Mouse (Mus musculus) frontal cortex, adult (tissue): ENCODE results near the gene Mgat4d.
A peak's percentile ranks its signal among the peaks of the same experiment; 100 is the strongest.
"Not testable (repeated sequence)": the region's sequence is repeated elsewhere in the genome, so short reads cannot be mapped to it uniquely, and the experiment has no call there.

Source experiments
- ATAC-seq: cut with Nextera tagmentation; 2 replicates; pipeline ENCODE4 v1.9.2; 2017; ENCODE audit warnings: mild to moderate bottlenecking, moderate library complexity, mixed read lengths; ENCODE audit not compliant: low TSS enrichment

The Mgat4d gene

DNA sequence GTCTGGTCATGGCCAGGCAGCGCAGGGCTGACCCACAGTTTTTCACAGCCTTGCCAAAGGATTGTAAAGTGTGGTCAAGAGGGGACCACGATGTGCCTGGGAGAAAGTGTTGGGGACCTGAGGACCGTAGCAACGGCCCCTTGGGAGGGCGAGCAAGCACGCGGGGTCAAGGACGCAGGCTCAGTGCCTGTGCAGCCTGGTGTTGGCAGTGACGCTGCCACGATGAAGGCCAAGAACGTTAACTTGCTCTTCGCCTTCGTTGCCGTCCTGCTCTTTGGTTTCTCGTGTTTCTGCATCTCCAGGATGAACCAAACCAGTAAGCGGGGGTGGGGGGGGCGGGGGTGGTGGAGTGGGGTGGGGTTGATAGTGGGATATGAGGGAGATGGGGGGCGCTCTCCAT, at the start of gene Mgat4d:
Gene Mgat4d (plus strand): TSS at position 209 of the 400 bp plus-strand sequence.
- no peak for ATAC-seq

DNA sequence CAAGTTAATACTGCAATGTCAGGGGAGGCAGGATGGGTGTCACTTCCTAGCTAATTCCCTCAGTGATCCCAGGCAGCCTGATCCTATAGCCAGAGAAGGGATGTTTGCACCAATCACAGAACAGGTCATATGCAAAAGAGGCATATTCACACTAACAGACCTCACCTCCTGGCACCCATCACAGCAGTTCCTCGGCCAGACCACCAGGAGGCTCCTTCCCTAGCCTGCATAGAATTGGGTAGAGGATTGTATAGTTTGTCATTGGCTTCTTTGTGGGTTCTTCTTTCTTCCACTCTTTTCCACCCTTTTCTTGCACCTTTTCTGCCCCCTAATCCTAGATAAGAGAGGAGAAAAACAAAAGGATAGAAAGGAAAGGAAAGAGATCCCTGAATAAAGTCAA, 48.1 kb upstream of the Mgat4d start:
- no peak for ATAC-seq

DNA sequence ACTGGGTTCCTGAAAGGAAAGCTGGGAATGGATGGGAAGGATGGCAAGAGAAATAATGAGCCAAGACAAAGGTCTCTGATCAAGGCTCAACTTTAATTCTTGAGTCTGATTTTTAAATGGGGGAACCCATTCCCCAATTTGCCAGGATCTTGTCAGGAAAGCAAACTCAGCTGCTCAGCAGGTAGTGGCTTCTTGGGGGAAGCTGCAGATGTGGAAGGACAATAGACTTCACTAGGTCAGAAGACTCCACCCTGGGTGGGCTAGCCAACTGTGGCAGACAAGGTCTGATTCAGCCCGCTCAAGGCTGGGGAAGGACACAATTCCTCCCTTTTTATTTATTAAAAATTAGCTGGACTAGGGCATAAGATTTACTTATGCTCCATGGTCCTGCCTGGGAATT, 43.3 kb upstream of the Mgat4d start:
- no peak for ATAC-seq

DNA sequence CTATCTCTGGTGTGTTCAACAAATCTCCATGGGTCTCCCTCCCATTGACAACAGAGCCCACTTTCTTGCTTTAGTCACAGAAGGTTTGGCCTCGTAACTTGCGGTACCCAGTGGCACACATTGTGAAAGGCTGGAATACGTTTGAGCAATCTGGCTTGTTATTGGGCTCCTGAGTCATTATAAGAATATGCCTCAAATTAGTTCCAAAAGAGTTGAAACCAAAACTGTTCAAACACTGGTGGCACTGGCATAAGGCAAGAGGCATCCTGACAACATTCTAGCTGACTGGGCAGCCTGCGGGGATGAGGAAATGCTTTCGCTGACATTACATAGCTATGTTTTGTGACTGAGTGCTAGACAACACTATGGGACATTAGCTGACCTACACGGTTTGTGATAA, 38.4 kb upstream of the Mgat4d start:
- no peak for ATAC-seq

DNA sequence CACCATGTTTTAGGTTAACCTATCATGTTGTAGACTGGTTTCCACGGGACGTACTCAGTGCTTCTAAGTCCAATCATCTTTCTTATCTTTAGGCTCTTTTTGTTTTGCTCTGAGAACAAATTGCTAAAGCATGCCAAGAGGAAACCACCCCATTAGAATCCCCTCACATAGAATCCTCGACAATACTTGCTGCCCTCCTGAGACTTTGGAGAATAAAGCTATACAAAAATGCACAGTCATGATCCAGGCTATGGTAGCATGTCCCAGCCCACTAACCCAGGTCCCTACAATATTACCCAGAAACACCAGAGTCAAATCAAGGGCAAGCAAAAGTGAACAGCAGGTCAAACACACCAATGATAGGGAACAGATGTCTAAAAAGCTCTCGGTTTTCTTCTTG, 33.2 kb upstream of the Mgat4d start:
- ATAC-seq = not testable (repeated sequence)

DNA sequence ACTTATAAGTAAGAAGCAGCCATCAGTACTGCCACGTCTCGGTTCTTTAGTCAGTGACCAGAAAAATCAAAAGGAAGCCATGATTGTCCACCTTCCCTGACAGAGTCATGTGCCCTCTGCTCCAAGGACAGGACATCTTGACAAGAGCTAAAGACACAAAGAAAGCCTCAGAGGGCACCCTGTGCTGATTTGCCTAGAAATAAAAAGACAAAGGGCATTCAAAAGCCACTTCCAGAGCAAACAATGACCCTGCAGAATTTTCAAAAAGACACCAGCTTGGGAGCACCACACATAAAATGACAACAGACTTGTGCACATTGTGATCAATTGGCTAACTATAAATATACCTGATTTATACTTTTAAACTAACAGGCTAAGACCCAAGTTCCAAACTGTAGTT, 32.6 kb upstream of the Mgat4d start:
- no peak for ATAC-seq

DNA sequence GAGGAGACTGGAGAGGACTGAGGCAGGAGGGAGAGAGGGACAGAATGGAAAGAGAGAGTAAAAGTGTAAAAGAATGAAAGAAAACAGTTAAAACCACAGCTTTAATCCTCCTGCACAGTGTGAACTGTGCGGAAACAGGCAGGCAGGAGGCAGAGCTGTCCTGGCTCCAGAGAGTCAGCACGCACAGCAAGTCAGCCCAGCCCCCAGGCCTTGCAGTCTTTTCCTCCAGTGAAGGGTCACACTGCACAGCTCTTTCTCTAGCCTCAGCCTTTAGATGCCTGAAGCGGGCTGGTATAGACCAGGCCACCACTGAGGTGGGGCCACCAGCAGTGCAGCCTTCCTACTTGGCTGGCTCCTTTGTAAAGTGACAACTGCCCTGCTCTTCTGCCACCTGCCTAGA, 27.7 kb upstream of the Mgat4d start:
- no peak for ATAC-seq

DNA sequence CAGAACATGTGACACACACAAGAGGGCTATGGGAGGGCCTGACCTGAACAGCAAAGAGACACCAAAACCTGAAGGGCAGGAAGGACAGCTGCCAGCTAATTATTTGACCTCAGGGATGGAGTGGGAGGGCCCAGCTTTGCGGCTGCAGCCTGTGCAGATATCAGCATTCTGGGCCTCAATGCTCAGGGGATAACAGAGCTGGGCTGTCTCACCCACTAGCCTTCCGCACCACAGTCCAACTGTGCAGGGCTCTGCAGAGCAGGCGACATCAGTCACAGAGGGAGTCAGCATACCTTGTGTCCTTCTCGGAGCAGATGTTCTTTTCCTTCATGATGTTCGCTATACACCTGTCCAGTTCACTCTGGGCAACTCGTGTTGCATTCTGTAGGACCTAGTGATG, 25.9 kb upstream of the Mgat4d start:
- no peak for ATAC-seq

DNA sequence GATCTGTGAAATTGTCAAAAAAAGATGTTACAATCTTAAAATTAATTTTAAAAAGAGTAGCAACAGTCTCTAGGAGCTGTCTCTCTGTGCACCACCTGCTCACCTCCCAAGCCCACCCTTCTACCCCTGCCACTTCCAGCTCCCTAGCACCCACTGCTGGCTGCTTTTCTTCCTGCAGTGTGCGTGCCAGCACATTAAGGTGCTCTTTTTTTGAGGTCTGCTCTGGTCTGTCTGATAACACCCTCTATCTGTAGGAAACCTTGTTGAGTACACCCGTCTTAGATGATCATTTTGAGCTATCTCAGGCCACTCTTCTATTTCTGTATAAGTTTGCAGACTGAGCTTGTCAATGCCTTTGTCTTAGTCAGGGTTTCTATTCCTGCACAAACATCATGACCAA, 25.2 kb upstream of the Mgat4d start:
- ATAC-seq = no peak

DNA sequence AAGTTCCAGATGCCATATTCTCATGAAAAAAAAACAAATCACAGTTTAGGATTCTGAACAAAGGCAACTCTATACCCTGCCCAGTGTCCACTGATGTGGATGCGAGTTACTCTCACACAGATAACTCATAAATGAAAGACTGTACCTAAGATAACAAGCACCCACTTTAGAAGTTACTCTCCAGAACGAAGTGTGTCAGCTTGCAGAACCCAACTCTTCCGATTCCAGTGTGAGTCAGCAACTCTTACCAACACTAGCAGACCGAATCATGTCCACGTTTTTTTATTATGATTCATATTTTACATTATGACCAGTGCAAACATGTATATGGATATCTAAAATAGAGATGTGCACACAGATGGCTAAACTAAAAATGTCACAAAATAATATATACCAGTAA, 20.4 kb upstream of the Mgat4d start:
- no peak for ATAC-seq

DNA sequence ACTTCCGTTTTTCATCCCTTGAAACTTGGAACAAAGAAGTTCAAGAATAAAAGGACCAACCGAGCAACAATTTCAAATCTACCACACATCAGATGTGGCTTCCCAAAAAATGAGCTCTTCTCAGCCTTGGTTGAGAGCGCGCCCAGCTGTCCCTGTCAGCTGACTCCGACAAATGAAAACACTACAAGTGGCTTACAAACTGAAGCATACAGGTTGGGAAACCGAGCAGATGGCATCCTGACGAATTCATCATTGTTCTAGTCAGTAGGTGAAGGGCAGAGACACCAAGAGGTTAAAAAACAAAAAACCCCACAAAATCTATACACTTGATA, 16.7 kb upstream of the Mgat4d start:
- peak; percentile 48 for ATAC-seq

DNA sequence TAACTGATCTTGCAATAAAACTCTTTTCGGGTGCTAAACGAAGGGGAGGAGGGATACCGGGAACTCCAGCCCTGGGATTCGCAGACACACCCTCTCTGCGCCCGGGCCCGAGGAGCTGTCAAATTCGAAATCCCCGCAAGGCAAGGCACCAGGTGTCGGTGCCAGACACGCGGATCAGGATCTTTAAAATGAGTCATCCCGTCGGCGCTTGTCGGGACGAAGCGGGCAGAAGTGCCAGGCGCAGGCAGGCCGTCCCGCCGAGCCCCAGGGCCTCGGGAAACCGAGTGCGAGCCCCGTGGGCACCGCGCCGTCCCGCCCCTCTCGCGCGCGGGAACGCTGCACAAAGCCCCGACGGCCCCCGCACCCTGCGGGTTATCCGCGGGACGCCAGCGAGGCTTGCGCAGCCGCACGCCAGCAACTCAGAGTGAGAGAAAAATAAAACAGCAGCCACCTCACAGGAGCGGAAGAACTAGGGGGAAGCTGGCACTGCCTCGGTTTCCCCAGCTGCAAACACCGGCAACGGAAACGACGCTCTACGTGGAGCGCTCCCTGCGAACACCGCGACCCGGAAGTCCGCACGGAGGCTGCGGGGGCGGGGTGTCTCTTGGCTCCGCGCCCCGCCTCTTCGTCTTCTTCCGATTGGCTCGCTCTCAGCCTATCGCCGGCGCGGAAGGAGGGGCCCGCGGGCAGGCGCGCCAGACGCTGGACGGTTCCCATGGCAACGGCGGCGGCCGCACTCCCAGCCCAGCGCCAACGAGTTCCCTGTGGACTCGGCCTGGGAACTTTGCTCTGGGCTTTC, 16.2 kb upstream of the Mgat4d start, which contains the start of gene Elmod2:
Gene Elmod2 (minus strand): TSS at position 588 of the 799 bp plus-strand sequence.
- ATAC-seq = peak; percentile 96

DNA sequence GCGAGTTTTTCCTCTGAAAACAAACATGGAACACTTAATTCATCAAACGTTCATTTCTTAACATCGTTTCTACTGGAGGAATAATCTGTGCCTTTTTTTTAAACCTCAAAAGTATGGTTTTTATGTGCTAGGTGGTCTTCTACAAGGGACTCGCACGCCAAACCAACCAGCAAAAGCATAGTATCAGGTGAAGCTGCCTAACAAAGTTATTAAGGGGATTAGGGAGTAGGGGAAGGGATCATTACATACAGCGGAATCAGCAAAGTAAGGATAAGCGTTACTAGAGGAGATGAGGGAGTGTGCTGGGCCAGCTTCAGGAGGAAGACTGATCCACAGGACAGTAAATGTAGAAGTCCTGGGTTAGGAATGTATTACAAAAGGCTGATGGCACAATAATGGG, 15.4 kb upstream of the Mgat4d start:
- no peak for ATAC-seq

DNA sequence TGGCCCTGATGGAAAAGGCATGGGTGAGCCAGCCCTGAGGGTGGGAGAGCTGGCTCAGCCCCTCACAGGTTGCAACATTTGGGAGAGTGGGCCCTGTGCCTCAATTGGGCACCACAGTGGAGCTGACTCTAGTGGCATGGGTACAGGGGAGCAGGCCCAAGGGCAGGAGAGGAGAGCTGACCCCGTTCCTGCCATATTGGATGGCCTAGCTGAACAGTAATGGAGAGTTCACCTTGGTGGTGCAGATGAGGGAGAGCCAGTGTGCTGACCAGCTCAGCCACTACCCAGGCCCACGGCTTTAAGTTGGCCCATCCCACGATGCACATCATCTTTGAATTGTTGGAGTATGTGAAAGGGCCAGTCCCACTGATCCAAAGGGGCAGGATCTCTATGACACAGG, 6.2 kb upstream of the Mgat4d start:
- ATAC-seq = no peak

DNA sequence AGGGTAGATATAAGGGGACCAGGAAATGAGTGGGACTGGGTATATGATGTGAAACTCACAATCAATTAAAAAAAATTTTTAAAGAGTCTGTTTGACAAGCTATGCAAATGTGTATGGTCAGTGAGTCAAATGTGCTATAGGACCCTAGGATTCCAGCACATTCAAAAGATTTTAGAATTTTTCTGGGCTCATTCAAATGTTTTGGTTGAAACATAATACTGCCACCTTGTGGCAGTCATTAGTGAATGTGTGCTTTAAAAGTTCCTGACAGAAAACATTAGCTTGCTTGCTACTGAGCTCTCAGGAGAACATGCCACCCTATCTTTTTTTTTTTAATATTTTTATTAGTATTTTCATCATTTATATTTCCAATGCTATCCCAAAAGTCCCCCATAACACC, 5.6 kb upstream of the Mgat4d start:
- ATAC-seq = peak; percentile 50

DNA sequence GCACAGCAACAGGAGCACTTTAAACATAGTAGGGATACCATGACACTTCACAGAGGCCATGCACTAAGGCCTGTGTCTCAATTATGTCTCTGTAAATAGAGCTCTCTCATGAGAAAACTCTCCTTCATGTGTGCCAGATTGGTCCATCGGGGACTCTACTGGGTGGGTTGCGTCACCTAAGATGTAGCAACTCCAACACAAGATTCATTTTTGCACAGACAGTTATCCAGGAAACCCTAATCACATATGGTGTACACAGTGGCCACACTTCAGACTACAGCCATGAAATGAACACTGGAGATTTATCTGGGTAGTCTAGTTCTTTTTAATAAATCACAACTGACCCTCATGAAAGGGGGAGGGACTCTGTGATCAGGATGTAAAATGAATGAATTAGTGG, 3.0 kb downstream of the Mgat4d start:
- ATAC-seq = no peak

DNA sequence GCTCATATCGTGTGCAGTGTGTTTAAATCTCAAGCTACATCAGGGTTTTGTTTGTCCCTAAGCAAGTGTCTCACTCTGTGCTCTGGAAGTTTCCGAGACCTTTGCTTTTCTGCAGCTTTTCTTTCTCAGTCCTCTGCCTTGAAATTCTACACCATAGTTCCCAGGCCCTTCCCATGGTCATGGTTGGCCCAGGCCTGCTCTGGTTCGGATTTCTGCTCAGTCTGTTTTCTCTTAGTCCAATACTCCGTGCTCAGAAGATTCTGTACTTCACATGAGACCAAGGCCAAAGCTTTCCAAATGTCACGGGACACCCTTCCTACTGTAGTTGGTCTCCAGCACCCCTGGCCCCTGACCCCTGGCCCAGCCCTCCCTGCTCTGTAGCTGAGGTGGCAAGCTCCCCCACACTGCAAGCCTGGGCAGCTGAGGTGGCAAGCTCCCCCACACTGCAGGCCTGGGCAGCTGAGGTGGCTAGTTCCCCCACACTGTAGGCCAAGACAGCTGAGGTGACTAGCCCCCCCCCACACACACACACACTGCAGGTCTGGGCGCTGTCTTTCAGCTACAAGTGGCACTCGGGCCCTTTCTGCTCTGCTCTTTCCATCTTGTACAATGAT, 15.0 kb downstream of the Mgat4d start:
- no peak for ATAC-seq

DNA sequence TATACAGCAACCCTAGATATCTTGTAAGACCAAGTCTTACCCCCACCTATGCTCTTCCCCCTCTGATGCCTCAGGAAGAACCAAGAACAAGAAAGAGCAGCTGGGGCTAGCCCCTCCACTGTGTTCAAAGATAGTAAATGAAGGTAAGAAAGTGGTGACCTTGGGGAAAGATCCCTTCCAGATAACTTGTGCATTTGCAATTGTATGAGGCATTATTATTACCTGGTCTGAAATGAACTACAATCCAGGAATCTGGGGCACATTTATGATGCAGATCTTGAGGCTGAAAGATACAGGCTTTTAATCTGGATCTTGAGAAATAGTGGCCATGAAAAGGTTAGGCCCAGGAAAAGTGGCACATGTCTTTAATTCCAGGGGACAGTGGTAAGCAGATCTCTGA, 29.0 kb downstream of the Mgat4d start:
- no peak for ATAC-seq

DNA sequence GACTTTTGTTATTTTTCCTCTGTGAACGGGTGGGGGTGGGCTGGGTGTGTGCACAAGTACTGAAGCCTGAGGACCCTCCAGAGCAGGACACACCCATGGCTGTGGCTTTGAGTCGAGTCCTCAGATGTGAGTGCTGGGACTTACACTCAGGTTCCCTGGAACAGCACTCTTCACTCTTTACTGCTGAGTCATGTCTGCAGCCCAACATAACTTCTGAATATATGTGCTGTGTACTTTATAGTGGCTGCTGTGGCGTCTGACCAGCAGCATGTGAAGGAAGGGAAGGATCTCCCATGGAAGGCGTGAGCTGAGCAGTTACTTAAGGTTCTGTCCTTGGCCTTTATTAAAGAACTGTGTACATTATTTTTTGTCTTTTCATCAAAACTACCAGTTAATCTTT, 31.9 kb downstream of the Mgat4d start:
- ATAC-seq = no peak

DNA sequence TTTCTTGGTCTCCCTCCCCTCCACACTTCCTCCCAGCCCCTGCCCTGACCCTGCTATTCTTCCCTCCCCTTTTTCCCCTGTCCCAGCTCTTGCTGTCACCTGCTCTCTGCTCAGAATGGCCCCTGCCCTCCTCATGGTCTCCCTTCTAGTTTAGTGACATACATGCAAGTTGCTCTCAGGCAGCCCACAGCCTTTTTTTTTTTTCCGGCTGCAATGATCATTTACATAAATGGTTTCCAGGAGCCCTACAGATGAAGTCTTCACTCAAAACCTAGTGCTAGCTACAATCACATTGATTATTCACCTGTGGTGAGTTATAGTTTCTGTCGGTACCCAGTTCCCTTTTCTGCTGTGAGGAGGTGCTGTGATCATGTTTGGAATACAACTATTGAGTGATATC, 32.7 kb downstream of the Mgat4d start:
- ATAC-seq = no peak

DNA sequence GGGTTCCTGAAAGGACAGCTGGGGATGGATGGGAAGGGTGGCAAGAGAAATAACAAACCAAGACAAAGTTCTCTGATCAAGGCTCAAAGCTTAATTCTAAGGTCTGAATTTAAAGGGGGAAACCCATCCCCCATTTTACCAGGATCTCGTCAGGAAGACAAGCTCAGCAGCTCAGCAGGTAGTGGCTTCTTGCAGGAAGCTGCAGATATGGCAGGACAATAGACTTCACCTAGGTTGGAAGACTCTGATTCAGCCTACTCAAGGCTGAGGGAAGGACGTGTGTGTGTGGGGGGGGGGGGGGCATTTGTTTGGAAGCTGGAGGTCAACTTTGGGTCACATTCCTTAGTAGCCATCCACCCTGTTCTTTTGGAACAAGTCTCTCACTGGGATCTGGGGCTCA, 34.6 kb downstream of the Mgat4d start:
- ATAC-seq = no peak

DNA sequence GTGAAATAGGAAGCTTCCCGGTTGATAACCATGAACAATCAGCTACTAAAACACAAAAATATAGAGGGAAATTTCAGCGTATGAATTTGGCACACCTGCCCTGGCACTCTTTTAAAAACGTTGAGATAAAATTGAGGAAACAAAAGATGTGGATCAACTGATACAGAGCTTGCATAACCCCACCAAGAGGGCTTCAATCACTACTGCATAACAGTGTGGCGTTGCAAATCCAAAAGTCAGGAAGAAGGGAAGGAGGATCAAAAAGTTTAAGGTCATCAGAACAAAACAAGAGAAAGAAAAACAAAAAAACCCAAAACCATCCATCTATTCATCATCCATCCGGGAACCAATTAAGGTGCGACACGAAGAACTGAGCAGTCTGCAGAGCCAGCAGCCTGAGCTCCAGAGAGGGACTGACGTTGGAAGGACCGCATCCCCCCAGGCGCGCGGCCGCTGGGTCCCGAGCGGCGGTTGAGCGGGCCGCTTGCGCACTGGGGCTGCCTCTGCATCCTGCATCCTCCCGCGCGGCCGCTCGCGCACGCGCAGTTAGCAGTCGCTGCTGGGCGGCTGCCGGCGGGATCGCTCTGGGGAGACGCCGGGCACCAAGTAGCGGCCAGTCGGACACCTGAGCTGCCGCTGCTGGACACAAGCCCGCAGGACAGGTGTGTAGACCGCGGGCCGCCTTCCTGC, 41.2 kb downstream of the Mgat4d start, which contains the start of gene Clgn:
Gene Clgn (plus strand): TSS at position 552 of the 690 bp plus-strand sequence.
- peak; percentile 99 for ATAC-seq
